Mouse (Mus musculus): ENCODE data around the gene Scd4.

DNA sequence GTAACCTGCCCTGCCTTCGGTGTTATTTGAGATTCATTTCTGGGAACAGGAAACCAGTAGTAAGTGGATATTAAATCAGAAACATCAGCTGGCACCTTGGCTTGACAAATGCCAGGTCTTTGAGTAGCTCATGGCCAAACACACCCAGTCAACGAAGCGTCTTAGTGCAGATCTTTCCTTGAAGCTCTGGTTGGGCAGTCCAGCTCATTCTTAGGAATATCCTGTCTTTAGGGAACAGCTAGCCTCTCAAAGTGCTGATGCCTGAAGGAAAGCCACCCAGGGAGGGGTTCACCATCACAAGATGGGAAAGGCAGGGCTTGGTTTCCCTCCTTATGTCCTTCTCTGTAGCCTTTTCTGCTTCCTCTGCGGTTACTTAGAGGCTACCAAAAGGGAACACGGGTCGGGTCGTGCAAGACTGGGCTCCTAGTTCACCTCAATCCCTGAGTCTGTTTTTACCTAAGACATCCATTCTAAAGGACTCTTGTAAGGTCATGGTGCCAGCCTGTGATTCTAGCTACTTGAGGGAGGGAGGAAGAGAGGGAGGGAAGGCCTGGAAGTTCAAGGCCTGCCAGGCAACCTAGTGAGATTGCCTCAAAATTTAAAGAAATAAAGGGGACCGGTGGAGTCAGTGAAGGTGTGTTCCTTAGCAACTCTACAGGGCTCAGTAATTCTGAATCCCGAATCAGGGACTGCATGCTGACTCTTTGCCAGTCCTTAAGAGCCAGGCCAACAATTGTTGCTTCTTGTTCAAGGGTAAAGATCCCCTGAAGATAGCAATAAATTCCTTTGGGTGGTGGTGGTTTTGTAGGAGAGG is 25.6 kb upstream of the Scd4 start:
- TF ChIP-seq POLR2A (IDR thresholded peaks at IDR 0.05; ENCODE audit: borderline replicate concordance, extremely low read depth, low read depth, low read length) = no peak
- TF ChIP-seq CTCF (IDR thresholded peaks at IDR 0.05; ENCODE audit: insufficient read depth, low read length) = no peak
